Mouse (Mus musculus): ENCODE measurements around the gene Pde1b. TPM values are rescaled to one million over a fixed set of nuclear protein-coding genes. Genes with fewer than 3 reads are reported as not detected.

Pde1b gene
- total RNA-seq (2022), result under 1 TPM; 0.41 to 0.52 (median 0.46) TPM

DNA sequence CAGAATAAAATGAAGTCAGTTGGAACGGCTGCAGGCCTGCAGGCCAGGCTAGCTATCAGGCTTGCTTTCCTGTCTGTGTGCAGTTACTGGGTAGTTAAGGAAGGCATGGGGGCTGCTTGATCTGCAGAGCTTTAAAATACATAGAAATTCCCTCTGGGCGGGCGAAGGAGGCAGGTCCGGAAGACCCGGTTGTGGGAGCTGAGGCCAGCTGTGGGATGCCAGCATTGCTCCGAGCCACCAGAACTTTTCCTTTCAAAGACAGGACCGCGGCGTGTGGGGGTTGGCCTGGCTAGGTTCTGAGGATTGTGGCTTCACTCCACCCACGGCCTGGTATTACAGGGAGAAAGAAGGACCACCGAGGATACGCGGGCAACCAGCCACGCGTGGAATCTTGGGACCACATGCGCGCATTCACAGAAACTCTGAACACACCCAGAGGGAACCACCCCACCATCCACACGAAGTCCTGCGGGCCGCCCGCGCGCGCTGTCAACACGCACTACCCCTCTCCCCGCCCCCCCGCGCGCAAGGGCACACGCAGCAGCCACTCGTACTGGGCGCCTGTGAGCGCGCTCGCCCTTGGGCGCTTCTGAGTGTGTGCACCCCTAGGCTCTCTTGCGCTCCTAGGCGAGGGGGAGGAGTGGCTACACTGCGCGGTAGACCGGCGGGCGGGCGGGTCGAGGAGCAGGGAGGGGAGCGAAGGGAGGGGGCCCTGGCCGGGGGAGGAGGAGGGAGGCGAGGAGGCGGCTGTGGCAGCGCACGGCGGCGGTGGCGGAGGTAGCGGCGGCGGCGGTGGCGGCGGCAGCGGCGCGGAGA lies at the start of gene Pde1b:
Gene Pde1b, plus strand, starts transcription at position 600 of the 816 bp plus-strand sequence.
- DNase-seq (ENCODE audit: low spot score in 2 of 2), result peak; percentile 7 to 15

DNA sequence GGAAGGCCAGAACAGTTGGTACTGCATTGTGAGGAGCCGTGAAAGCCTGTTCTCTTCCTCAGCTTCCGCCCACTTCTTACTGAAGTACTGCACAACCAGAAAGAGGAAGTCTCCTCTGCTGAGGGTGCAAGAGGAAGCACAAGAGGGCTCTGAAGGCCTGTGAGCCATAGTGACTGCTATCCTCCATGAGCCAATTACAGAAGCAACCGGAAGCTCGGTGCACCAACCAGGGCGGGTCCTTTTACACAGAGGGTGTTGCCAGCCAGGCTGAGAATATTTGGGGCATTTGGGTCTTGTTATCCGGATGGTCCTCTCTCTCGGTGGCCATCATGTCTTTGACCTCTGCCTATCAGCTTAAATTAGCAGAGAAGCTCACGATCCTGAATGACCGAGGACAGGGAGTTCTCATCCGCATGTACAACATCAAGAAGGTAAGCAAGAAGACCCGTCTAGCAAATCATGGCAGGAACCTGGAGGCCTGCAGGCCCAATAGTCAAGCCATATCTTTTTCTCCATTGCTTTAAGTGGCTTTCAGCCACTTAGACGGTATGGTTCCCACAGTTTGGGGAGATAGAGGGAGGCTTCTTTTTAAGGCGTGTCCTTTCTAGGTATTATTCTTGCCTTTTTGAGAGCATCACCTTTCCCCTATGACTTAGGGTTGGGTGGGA lies 49.1 kb upstream of the Pde1b start, which contains the start of gene Nckap1l:
Gene Nckap1l, plus strand, starts transcription at position 244 of the 668 bp plus-strand sequence.
- DNase-seq (ENCODE audit: low spot score in 2 of 2), result no peak

DNA sequence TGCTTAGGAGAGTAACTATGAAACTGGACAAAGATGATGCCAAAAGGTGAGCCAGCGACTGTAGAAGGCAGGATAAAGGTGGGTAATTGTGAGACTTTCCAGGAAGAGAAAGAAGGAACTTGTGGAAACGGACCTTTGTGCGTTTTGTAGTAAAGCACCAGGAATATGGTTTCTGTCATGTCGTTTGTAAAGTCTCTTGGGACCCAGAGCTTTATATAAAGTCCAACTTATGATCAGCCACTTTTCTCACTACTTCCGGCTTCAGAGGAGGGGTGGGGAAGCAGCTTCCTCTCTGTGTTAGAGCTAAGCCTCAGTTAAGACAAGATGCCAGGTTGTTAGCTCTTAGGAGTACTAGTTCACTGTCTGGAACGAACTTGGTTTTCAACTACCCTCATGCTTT lies 48.4 kb upstream of the Pde1b start:
- DNase-seq (ENCODE audit: low spot score in 2 of 2), result no peak

DNA sequence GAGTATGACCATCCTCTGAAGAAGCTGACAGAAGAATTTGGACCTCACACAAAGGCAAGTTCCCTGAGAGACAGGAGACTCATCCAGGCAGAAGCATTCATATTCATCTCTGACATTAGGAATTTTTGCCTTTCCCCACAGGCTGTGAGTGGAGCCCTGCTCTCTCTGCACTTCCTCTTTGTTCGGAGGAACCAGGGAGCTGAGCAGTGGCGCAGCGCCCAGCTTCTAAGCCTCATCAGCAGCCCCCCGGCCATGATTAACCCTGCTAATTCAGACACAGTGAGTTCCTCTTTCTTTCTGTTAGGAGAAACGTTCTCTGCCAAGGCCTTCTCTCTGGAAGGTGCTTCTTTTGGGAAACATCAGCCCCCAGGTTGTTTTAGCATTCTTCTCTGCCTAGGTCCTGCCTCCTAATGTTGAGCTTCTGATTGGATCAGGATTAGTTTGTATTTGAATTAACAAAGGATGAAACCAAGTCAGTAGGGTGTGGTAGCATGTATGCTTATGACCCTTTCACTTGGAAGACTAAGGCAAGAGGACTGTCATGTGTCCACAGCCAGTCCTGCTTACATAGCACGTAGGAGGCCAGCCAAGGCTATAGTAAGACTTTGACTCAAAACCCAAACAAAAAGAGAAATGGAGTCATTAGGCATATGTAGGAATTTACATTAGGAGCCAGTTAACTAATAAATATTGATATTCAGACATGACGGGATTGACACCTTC lies 40.1 kb upstream of the Pde1b start:
- no peak for DNase-seq (ENCODE audit: low spot score in 2 of 2)

DNA sequence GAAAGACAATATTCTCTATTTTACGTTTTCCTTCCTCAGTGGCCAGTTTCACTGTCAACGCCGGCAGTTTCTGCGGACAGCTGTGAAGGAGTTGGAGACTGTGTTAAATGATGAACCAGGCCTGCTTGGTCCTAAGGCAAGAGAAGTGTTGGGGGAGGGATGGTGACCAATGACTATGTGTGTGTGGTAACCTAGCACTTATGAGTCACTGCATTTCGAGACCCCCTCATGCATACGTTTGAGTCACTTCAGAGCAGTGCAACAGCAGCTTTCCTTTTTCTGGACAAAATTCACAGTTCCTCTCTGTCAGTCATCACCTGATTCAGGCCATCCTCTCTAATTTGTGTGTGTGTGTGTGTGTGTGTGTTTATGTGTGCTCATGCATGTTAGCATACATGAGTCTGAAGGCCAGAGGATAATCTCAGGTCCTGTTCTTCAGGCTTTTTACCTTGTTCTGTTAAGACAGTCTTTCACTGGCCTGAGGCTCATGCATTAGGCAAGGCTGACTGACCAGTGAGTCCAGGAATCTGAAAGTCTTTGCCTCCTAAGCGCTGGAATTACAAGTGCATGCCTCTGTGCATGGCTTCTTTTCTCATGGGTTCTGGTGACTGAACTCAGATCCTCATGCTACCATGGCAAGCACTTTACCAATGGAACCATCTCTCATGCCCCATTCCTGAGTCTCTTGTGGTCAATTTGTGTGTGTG lies 31.2 kb upstream of the Pde1b start:
- DNase-seq (ENCODE audit: low spot score in 2 of 2), result no peak

DNA sequence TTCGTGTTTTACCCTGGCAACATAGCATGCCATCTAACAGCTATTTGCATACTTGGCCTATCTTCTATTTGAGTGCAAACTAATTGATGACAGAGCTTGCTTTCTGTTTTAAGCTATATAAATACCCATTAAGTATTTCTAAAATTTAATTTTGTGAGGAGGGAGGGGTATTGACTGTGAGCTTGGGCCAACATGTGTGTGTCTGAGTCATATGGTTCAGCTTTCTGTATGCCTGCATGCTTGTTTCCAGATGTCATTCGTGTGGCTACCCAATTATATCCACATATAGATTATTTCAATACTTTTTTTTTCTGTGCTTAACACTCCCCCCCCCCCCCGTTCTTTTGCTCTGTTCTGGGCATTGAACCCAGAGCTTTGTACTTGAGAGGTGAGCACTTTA lies 30.6 kb upstream of the Pde1b start:
- no peak for DNase-seq (ENCODE audit: low spot score in 2 of 2)

DNA sequence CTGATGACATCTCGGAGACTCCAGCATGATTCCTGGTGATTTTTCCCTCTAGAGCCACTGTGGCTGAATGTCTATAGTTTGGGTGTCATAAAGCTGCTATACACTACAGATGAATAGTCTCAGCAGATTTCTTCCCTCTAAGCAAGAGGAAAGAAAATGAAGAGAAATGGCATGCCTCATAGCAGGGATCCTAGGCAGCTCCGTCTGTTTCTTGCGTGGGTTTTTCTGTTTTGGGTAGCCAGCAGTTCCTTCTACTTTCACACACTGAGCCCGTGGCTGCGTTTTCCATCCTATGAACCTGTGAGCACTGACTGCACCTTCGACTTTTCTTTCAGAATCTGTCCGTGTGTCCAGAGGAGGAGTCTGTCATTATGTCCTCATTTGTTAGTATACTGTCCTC lies 29.7 kb upstream of the Pde1b start:
- no peak for DNase-seq (ENCODE audit: low spot score in 2 of 2)

DNA sequence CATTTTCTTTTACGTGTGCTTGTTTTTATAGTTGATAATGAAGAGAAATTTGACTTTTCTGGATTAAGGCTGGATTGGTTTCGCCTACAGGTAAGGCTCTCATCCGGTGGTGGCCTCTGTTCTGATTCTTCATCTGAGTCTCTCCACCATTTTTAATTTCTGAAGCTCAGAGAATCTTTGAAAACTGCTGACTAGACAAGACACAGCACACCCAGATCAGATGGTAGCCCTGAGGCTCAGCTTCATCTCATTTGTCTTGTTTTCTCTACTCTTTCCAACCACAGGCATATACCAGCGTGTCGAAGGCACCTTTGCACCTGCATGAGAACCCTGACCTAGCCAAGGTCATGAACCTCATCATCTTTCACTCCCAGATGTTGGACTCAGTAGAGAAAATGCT lies 29.1 kb upstream of the Pde1b start:
- no peak for DNase-seq (ENCODE audit: low spot score in 2 of 2)

DNA sequence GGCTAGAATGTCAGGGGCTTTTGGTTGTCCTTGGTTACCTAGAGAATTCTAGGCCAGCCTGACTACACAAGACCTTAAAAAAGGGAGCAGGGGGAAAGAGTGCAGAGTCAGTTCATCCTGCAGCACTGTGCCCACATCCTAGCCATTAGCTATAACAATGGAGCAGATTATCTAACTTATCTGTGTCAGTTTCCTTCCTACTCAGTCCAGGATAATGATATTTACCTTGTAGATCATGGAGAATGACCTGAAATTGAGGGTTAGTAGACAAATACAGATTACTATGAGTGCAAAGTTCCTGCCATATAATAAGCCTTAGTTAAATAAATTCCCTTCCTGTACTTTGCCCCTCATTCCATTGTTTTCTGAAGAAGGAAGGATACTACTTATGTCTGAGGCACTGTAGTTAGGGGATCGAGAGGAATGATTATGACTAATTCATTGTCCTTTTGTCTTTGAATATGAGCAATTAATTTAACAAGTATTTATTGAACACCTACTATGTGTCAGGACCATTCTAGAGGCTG lies 23.7 kb upstream of the Pde1b start:
- DNase-seq (ENCODE audit: low spot score in 2 of 2), result no peak

DNA sequence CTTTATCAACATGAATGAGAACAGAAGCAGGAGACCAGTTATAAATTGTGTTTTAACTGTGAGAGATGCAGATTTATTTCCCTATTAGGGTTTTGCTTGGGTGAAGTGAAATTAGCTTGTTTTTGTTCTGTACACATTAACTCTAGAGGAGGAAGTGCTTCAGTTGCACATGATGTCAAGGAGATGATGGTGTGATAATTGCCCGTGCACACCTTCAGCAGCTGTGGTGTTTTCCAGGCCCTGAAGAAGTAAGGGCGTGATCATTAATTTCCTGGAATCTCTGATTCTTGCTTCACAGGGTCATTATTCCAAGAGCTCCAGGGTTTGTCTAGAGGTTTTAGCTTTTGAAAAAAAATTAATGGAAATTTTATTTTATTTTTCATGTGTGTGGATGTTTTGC lies 22.7 kb upstream of the Pde1b start:
- DNase-seq (ENCODE audit: low spot score in 2 of 2), result no peak

DNA sequence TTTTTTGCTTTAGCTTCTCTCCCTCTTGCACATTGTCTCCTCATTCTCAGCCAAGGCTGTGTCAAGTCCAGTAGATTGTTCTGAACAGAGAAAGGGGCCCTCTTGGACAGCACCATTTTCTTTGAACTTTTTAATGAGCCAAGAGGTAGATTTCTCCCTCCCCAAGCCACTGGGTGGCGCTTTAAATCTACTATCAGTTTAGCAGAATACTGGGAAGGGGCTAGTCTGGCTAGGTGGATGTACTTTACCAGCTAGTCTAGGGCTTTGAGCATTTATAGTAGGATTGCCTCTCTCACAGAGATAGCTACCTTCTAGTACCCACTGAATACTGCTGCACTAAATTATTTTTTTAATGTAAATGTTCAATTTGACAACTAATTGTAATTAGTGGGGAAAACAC lies 20.3 kb upstream of the Pde1b start:
- no peak for DNase-seq (ENCODE audit: low spot score in 2 of 2)

DNA sequence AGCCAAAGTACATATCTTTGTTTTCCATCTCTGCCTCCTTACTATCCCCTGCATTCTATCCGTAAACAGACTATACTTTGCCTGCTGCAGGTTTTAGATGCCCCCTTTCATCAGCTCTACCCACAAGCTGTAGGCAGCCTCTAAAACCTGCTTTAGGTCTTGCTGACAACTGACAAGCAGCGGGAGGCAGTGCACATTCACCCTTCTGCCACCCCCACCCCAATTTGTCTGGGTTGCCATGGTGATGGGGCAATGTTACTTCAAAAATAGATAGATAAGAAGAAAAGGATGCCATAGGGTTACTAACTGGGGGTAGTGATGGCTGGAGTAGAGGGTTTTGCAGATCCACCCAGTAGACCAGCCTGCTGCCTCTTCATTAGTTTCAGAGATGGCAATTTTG lies 18.3 kb upstream of the Pde1b start:
- no peak for DNase-seq (ENCODE audit: low spot score in 2 of 2)

DNA sequence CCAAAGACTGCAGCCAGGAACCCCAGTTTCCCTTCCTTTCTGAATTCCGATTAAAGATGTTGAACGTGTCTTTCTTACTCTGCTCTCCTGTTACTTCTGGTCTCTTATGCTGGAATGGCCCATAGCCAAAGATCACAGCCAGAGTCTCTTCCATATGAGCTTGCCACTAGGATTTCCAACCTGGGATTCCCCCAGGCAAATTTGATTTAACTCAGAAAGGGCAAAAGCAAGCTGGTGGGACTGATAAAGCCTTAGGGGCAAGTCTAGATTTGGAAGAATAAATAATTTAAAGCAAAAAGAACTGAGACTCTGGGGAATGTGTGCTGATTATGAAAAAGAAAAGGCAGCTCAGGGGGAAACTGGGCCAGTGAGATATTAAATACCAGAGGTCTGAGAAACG lies 17.7 kb upstream of the Pde1b start:
- DNase-seq (ENCODE audit: low spot score in 2 of 2), result no peak

DNA sequence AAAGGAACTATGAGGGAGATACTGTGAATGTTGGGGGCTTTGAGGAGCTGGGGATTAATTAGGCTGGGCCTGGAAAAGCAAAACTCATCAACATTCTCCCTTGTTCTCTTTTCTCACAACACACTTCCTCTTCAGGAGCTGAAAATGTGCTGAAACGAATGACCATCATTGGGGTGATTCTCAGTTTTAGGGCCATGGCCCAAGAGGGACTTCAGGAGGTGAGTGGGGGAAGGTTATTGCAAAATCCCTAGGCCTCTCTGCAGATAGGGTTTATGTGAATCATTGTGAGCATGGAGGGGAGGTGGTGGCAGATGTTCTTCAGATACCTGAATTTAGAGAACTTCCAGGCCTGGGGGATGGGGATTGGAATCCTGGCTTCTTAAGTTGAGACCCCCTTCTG lies 16.2 kb upstream of the Pde1b start:
- no peak for DNase-seq (ENCODE audit: low spot score in 2 of 2)

DNA sequence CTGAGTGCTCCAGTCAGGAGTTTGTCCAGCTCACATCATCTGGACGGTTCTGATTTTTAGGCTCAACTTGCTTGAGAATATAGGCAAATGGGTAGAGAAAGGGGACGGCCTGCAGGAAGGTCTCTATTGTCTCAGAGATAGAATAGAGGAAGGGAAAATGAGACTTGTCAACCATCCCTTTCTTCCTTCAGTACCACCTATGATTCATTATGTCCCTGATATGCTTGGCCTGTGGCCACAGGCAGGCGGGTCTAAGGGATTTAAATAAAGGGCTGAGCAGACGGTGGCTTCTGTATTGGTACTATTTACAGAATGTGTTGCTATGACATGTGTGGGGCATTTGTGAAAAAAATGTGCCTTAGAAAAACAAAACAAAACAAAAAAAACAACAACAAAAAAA lies 14.5 kb upstream of the Pde1b start:
- no peak for DNase-seq (ENCODE audit: low spot score in 2 of 2)

DNA sequence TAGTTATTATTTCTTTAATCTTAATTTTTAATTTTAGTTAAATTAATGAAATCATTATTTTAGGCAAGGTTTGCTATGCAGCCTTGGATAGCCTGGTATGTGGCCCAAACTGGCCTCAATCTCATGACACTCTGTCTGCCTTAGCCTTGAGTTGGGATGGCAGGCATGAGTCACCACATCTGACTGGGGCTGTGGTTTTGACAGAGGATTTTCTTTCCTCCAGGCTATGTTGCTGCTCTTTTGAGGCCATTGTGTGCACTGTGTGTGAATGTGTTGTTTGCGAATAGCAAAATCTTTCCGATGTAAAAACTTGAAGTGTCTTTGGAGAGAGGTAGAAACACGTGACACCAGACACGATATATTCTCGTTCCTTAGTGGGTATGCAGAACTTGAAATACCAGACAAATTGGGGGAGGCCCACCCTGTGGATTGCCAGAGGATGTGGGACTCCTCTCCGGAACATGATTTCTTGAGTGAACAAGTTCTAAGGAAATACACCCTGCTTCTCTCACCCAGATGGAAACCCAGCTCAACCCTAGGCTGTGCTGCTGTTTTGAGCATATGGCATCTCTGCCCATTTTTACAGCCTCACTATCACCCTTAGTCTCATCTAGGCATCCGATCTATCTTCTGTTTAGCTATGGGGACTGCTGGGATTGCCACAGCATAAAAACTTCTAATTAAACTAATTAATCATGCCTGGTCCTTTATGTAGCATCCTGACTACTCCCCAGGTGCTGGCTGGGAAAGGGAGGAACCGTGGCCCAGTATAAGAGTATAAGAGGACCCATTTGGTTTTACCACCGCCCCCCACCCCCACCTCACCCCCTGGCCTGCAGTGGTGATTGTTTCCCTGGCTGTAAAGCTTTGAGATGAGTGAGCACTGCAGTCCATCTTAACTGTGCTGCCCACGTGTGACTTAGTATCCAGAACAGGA lies 6.4 kb upstream of the Pde1b start:
- no peak for DNase-seq (ENCODE audit: low spot score in 2 of 2)

DNA sequence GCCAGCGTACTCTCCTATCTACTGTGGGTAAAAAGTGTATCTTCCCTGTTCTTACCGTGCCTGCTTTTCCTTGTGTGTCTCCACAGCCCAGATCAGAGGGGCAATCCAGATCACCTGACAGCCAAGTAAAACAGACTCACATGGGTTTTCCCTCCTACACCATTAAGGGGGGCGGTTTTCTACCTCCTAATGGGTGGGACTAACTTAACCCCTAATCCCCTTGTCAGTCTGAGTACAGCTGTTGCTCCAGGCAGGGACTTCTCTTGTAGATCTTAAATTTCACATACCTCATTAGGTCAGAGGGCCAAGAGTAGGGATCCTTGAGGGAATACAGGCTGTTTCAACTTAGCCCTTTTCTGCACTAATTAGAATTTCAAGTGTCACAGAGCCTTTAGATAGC lies 4.7 kb upstream of the Pde1b start:
- no peak for DNase-seq (ENCODE audit: low spot score in 2 of 2)

DNA sequence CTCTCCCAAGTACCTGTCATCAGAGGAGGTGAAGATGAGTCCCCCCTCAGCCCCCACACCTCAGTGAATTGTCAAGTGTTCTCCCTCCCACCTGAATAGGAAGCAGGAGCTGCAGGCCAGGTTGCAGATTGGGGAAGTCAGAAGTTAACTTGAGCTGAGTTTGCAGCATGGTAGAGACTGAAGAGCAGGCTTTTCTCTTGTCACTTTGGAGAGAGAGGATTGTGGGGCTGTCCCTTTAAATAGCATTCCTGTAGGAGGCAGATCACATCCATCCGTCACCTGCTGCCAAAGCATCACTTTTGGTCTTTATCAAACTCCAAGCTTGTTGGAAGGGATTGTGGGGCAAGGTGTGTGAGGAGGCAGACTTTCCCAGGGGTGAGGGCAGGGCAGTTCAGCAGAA lies 2.1 kb upstream of the Pde1b start:
- no peak for DNase-seq (ENCODE audit: low spot score in 2 of 2)

DNA sequence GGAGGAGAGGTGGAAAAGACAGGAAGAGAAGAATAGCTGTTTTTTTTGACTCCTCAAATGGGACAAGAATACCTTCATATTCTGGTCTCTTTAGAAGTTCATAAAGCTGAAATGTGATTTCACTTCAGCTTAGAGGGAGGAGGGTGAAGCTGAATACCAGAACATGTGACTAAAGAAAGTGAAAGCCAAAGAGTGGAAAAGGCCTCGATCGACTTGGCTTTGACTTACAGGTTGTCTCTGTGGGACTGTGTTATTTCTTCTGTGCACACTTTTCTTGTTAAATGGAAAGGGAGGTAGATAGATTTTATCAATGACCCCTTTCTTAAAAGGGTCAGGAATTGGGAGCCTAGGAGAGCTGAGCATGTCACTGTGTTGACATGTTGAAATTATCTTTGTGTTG lies 1.6 kb upstream of the Pde1b start:
- no peak for DNase-seq (ENCODE audit: low spot score in 2 of 2)

DNA sequence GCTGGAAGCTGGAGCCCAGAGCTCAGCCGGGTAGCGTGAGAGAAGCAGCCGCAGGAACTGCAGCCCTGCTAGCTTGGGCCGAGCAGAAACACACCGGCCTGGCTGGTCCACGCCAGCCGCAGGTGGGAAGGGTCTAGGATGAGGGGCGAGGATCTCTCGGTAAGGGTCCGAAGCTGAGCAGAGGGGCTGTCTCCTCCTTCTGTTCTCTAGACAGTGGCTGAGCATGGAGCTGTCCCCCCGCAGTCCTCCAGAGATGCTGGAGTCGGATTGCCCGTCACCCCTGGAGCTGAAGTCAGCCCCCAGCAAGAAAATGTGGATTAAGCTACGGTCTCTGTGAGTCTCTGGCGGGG lies 392 bp downstream of the Pde1b start:
- DNase-seq (ENCODE audit: low spot score in 2 of 2), result no peak

DNA sequence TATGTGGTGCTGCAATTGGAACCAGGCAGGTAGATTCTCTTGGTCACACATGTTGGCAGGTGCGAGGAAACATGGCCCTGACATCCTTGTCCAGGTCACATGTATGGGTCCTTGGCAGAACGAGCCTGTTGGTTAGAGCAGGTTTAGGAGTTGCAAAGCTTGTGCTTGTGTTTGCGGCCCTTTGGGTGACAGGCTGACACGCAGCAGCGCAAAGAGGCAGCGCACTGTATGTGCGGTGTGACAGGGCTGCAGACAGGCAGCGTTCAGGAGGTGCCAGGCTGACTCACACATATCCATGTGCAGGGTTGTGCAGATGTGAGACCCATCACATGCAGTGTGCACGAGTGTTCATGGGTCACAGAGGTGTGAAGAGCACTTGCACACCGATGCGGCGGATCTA lies 826 bp downstream of the Pde1b start:
- DNase-seq (ENCODE audit: low spot score in 2 of 2), result no peak
